Mouse (Mus musculus): ENCODE measurements around the gene Gm44973. TPM values are rescaled to one million over a fixed set of nuclear protein-coding genes. Genes with fewer than 3 reads are reported as not detected.
A peak's percentile ranks its signal among the peaks of the same experiment; 100 is the strongest.

Gene Gm44973
- 0.12 TPM in 1 of 2 replicates, not detected in the other for polyA plus RNA-seq (2012; rRNA removed)

DNA sequence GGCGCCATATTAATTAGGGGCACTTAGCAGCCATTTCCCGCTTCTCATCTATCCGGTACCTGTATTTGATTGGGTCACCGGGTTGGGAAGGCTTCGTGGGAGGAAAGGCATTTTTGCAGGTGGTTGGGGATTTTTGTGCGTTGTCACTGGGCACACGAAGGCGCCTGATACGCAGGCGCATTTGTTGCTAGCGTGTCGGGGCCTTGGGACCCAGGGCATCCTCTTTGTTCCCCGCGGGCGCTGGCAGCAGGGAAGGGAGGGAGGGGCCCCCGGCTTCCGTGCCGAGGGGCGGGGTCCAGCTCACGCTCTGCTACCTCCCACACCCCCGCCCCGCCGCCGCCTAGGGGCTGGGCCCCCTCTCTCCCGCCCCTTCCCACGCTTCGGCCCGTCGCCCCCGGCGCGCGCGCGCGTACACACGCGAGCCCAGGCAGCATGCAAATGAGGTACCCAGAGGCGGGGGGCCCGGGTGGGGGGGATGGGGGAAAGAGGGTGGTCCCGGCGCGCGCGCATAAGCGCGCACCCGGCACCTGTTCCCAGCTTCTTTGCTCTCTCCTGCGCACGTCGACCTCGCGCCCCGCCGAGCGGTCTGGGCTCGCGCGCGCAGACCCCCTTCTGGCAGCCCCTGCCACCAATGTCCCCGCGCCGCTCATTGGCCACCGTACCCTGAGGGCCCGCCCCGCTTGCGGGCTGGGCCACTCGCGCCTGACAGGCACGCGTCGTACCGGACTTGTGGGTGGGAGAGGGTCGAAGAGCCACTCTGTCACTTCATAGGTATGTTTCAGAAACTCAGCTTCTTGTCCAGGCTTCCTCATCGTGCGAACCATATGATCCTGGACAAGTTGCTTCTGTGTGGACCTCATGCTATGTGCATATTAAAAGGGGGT lies at the start of gene Gm44973:
Gm44973 (plus strand) TSS at position 379 of the 884 bp plus-strand sequence.
- Histone ChIP-seq H3K4me3 (ENCODE audit: extremely low read depth, insufficient read depth, insufficient read length) (peak within 1 kb of the TSS; percentile 96), H3K36me3 (ENCODE audit: control insufficient read depth, insufficient read depth, low read length) (peaks cover 20% of the 10 kb centered on the region), H3K27me3 (ENCODE audit: control insufficient read depth, insufficient read depth, low read length) (no peaks in the 10 kb centered on the region; the same call in 1 of the 2 replicates), H3K4me1 (ENCODE audit: control insufficient read depth, insufficient read depth, insufficient read length) (no peaks in the 10 kb centered on the region; the same call in 1 of the 2 replicates), H3K27ac (ENCODE audit: insufficient read depth, low read length) (peak within 1 kb of the TSS; percentile 99)
- DNase-seq (ENCODE audit: low read depth in 1 of 2, low spot score in 2 of 2), result peak; percentile 91 to 95
- under 1% methylated on average over 65 of the region's 76 CpGs for WGBS
- TF ChIP-seq CTCF (IDR thresholded peaks at IDR 0.05; ENCODE audit: extremely low read depth, insufficient read depth, insufficient read length, insufficient replicate concordance), result no peak
- TF ChIP-seq POLR2A (IDR thresholded peaks at IDR 0.05; ENCODE audit: low read depth, low read length), result peak; percentile 39

DNA sequence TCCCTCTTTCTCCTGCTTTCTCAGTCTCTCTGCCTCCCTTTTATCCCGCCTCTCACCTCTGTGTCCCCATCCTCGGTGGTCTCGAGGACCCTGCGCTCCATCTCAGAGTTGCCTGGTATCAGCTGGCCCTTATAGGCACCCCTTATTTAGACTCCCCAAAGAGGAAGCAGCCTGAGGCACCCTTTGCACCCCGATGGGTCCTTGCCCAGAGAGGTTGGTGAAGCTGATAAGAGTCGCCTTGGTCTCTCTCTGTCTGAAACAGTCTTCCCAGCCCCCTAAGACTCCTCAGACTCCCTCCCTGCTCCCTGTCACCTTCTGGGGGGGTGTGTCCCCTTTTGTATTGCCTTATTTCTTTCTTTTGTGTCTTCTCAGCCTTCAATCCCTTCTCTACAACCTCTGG lies 44.2 kb upstream of the Gm44973 start, which contains the start of gene Sbk3:
Sbk3 (minus strand) TSS at position 101 of the 400 bp plus-strand sequence.
- Histone ChIP-seq H3K27me3 (ENCODE audit: control insufficient read depth, insufficient read depth, low read length) (no peaks in the 10 kb centered on the region), H3K27ac (ENCODE audit: insufficient read depth, low read length) (no peak within 1 kb of the TSS), H3K4me1 (ENCODE audit: control insufficient read depth, insufficient read depth, insufficient read length) (no peaks in the 10 kb centered on the region), H3K4me3 (ENCODE audit: extremely low read depth, insufficient read depth, insufficient read length) (no peak within 1 kb of the TSS), H3K36me3 (ENCODE audit: control insufficient read depth, insufficient read depth, low read length) (no peaks in the 10 kb centered on the region)
- no peak for DNase-seq (ENCODE audit: low read depth in 1 of 2, low spot score in 2 of 2)
- 44% methylated on average over 6 of the region's 6 CpGs for WGBS
- TF ChIP-seq POLR2A (IDR thresholded peaks at IDR 0.05; ENCODE audit: low read depth, low read length), result no peak
- TF ChIP-seq CTCF (IDR thresholded peaks at IDR 0.05; ENCODE audit: extremely low read depth, insufficient read depth, insufficient read length, insufficient replicate concordance), result no peak

DNA sequence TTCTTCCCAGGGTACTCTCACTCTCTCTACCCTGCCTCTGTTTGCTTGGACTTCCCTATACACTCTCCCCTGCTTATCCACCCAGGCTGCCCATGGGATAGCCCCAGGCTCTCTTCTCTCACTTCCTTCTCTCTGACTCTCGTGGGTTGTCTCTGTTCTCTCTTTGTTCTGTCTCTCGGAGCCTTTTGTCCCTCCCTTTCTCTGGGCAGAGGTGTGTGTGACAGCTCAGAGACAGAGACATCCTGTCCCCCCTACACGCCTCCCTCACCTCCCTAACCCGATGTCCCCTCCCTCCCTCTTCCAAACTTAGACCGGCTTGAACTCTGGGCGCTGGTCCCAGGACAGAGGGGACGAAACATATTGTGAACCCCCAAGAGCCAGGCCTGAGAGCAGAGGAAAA lies 43.6 kb upstream of the Gm44973 start:
- Histone ChIP-seq H3K36me3 (ENCODE audit: control insufficient read depth, insufficient read depth, low read length) (no peaks in the 10 kb centered on the region), H3K27ac (ENCODE audit: insufficient read depth, low read length) (no peak overlapping the region), H3K4me1 (ENCODE audit: control insufficient read depth, insufficient read depth, insufficient read length) (no peaks in the 10 kb centered on the region), H3K4me3 (ENCODE audit: extremely low read depth, insufficient read depth, insufficient read length) (no peak overlapping the region), H3K27me3 (ENCODE audit: control insufficient read depth, insufficient read depth, low read length) (no peaks in the 10 kb centered on the region)
- TF ChIP-seq POLR2A (IDR thresholded peaks at IDR 0.05; ENCODE audit: low read depth, low read length), result no peak
- TF ChIP-seq CTCF (IDR thresholded peaks at IDR 0.05; ENCODE audit: extremely low read depth, insufficient read depth, insufficient read length, insufficient replicate concordance), result no peak
- WGBS, result 23% methylated on average over 7 of the region's 7 CpGs
- DNase-seq (ENCODE audit: low read depth in 1 of 2, low spot score in 2 of 2), result no peak

DNA sequence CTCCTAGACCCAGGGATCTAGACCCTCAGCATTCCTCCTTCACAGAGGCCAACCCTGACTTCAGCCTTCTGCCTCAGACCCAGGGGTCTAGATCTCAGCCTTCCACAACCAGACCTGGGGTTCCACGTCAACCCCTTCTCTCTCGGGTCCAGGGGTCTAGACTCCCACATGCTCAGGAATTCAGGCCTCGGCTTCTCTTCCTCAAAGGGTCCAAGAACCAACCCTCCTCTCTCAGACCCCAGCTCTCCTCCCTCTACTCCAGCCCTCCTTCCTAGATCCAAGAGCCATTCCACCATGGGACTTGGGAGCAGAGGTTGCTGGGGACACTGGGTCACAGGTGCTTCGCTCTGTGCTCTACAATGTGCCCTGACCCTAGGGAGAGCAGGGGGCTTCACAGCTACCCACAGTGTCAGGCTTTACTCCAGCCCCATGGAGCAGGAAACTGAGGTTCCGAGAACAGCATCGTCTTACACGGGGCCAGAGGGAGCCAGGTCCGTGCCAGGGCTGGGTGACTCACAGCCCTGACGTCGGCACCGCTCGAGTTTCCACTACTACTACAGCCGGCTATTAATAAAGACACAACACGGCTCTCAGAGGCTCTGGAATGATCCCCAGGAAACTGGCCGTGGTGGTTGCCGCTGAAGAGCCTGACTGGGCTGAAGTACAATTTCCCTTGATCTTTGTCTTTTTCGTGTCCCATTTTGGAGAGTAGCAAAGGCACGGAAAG lies 42.8 kb upstream of the Gm44973 start:
- DNase-seq (ENCODE audit: low read depth in 1 of 2, low spot score in 2 of 2), result no peak
- no peaks in the 10 kb centered on the region for H3K27me3 ChIP-seq (ENCODE audit: control insufficient read depth, insufficient read depth, low read length)
- TF ChIP-seq CTCF (IDR thresholded peaks at IDR 0.05; ENCODE audit: extremely low read depth, insufficient read depth, insufficient read length, insufficient replicate concordance), result no peak
- TF ChIP-seq POLR2A (IDR thresholded peaks at IDR 0.05; ENCODE audit: low read depth, low read length), result no peak
- H3K36me3 ChIP-seq (ENCODE audit: control insufficient read depth, insufficient read depth, low read length), result no peaks in the 10 kb centered on the region
- no peak overlapping the region for H3K27ac ChIP-seq (ENCODE audit: insufficient read depth, low read length)
- no peaks in the 10 kb centered on the region for H3K4me1 ChIP-seq (ENCODE audit: control insufficient read depth, insufficient read depth, insufficient read length)
- 52% methylated on average over 18 of the region's 18 CpGs for WGBS
- no peak overlapping the region for H3K4me3 ChIP-seq (ENCODE audit: extremely low read depth, insufficient read depth, insufficient read length)

DNA sequence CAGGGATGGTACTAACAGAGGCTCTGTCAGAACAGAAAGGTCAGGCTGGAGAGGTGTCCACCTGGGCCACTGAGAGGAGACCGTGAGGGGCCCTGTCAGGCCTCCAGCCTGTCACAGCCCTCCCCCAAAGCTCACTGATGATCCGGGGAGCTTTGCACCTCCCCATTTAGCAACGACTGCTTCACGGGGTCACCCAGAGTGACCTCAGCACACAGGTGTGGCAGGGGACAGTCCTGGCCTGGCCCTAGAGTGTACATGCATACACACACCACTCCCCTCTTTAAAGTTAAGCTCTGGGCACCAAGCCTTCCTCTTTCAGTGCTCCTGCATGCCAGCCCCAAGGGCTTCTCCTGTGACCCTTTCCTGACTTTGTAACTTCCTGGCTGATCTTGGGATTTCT lies 39.8 kb upstream of the Gm44973 start:
- no peak overlapping the region for H3K4me3 ChIP-seq (ENCODE audit: extremely low read depth, insufficient read depth, insufficient read length)
- no peaks in the 10 kb centered on the region for H3K36me3 ChIP-seq (ENCODE audit: control insufficient read depth, insufficient read depth, low read length)
- WGBS, result 74% methylated on average over 4 of the region's 4 CpGs
- H3K27me3 ChIP-seq (ENCODE audit: control insufficient read depth, insufficient read depth, low read length), result no peaks in the 10 kb centered on the region
- no peak for TF ChIP-seq POLR2A (IDR thresholded peaks at IDR 0.05; ENCODE audit: low read depth, low read length)
- TF ChIP-seq CTCF (IDR thresholded peaks at IDR 0.05; ENCODE audit: extremely low read depth, insufficient read depth, insufficient read length, insufficient replicate concordance), result no peak
- DNase-seq (ENCODE audit: low read depth in 1 of 2, low spot score in 2 of 2), result no peak
- no peaks in the 10 kb centered on the region for H3K4me1 ChIP-seq (ENCODE audit: control insufficient read depth, insufficient read depth, insufficient read length)
- no peak overlapping the region for H3K27ac ChIP-seq (ENCODE audit: insufficient read depth, low read length)

DNA sequence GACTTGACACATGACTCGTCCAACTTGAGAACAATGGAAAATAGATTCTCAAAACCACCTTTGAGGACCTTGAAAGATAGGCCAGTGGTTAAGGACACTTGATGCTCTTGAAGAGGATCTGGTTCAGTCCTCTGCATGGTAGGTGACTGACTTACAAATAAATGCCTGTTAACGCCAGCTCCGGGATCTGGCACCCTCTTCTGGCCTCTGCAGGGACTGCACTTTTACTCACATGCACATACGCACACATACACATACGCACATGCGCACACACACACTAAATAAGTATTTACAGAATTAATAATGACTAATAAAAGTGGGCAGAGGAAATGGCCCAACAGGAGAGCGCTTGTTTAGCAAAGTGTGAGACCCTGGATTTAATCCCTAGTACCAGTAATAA lies 38.5 kb upstream of the Gm44973 start:
- Histone ChIP-seq H3K4me1 (ENCODE audit: control insufficient read depth, insufficient read depth, insufficient read length) (no peaks in the 10 kb centered on the region), H3K36me3 (ENCODE audit: control insufficient read depth, insufficient read depth, low read length) (no peaks in the 10 kb centered on the region), H3K27me3 (ENCODE audit: control insufficient read depth, insufficient read depth, low read length) (no peaks in the 10 kb centered on the region), H3K4me3 (ENCODE audit: extremely low read depth, insufficient read depth, insufficient read length) (no peak overlapping the region), H3K27ac (ENCODE audit: insufficient read depth, low read length) (no peak overlapping the region)
- DNase-seq (ENCODE audit: low read depth in 1 of 2, low spot score in 2 of 2), result no peak
- WGBS, result 93% methylated on average over 7 of the region's 7 CpGs
- TF ChIP-seq CTCF (IDR thresholded peaks at IDR 0.05; ENCODE audit: extremely low read depth, insufficient read depth, insufficient read length, insufficient replicate concordance) (no peak), POLR2A (IDR thresholded peaks at IDR 0.05; ENCODE audit: low read depth, low read length) (no peak)

Measured in spleen, adult 2 months (tissue).